Mouse (Mus musculus) cerebellum, adult 2 months (tissue): ENCODE results near the gene Gm35315.

ENCODE experiments used
- CTCF ChIP-seq: fragments of 200-500 bp; IDR thresholded peaks from 2 replicates; pipeline ENCODE4 v1.5.1; 2011; ENCODE audit warnings: low read depth, mild to moderate bottlenecking, control low read depth, low read length, moderate library complexity, borderline replicate concordance; ENCODE audit not compliant: insufficient read depth
- POLR2A ChIP-seq: fragments of 200-500 bp; IDR thresholded peaks from 2 replicates; pipeline ENCODE4 v1.6.1; 2011; ENCODE audit warnings: low read length, control low read depth, borderline replicate concordance; ENCODE audit not compliant: insufficient read depth

DNA sequence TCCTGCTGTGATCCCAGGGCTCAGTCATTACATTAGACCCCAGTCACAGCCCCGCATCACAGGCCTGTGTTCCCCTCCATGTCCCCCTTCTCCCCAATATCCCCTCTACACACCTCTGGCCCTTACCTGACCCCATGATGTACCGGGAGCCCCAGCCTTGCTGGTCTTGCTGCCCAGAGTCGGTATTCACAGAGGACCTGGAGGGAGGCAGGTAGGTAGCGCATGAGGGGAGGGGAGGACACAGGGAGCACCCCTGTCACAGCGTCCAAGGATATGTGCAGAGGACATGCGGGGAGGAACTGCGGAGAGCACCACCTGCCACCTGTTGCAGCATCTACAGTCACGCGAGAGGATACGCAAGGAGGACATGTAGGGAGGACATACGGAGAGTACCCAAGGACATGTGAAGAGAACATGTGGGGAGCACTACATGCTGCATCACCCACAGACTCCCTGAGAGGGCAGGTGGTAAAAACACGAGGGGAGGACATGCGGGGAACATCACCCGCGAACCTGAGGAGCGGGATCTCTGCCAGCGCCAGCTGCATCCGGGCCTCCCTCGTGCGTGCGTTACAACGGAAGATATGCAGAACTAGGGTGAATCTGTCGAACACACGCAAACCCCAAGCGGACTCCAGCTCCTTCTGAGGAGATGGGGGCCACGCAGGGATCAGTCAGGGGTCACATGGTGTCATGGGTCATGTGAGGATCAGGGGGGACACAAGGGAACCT, 12.1 kb upstream of the Gm35315 start:
- no peak for TF ChIP-seq CTCF
- TF ChIP-seq POLR2A: no peak
